Mouse (Mus musculus) lung, adult 2 months (tissue): ENCODE results near the gene Klhl5. TPM values are rescaled to one million over a fixed set of nuclear protein-coding genes. Genes with fewer than 3 reads are reported as not detected.
A peak's percentile ranks its signal among the peaks of the same experiment; 100 is the strongest.

Source experiments
- DNase-seq: peaks from one replicate; pipeline ENCODE4 v3.0.0; 2022
- H3K4me1 ChIP-seq: fragments of 200-500 bp; 2 replicates; pipeline ENCODE4 v1.6.1; 2011; ENCODE audit warnings: low read length; ENCODE audit not compliant: control insufficient read depth, insufficient read depth
- H3K4me3 ChIP-seq: fragments of 200-500 bp; replicated peaks from 2 replicates; pipeline ENCODE3; 2011; ENCODE audit warnings: low read depth, mild to moderate bottlenecking, control low read depth, low read length; ENCODE audit errors: extremely low read depth
- CTCF ChIP-seq: fragments of 200-500 bp; IDR thresholded peaks from 2 replicates; pipeline ENCODE4 v1.5.1; 2011; ENCODE audit warnings: mild to moderate bottlenecking, low read length, control low read depth; ENCODE audit not compliant: insufficient read depth
- POLR2A ChIP-seq: fragments of 200-500 bp; IDR thresholded peaks from 2 replicates; pipeline ENCODE4 v1.6.1; 2011; ENCODE audit warnings: low read depth, mild to moderate bottlenecking, control low read depth, low read length, borderline replicate concordance; ENCODE audit errors: extremely low read depth
- WGBS: fragments of 180-500 bp; shearing (Covaris S2); methylation state at CpG from one replicate; pipeline ENCODE4 v1.1.7; 2018; 5-methylcytosine and 5-hydroxymethylcytosine counted together
- polyA plus RNA-seq: library from polyadenylated mRNA; depleted of rRNA; stranded (reverse); fragments of >200 nt; gene quantifications from 2 replicates; pipeline ENCODE4 v1.2.3, GENCODE M21; 2012

Gene Klhl5
- polyA plus RNA-seq, 1 experiment, result 122 TPM

GRCm38 (mm10) chr5:65076087-65076486, 31.3 kb upstream of the Klhl5 start:
- H3K4me3 ChIP-seq, result no peak overlapping the region
- TF ChIP-seq CTCF (no peak), POLR2A (no peak)
- WGBS, result 34% methylated on average over 2 of the region's 2 CpGs
- no peak for DNase-seq
- peaks cover 5% of the 10 kb centered on the region for H3K4me1 ChIP-seq

- no peak for DNase-seq
- TF ChIP-seq POLR2A (no peak), CTCF (no peak)
- peaks cover 5% of the 10 kb centered on the region for H3K4me1 ChIP-seq
- H3K4me3 ChIP-seq, result no peak overlapping the region
- 51% methylated on average over 3 of the region's 3 CpGs for WGBS
Observed at GRCm38 (mm10) chr5:65076748-65077147, 30.6 kb upstream of the Klhl5 start.

- TF ChIP-seq CTCF (no peak), POLR2A (no peak)
- DNase-seq, result no peak
- H3K4me3 ChIP-seq, result no peak overlapping the region
- 92% methylated on average over 4 of the region's 4 CpGs for WGBS
- H3K4me1 ChIP-seq, result peaks cover 5% of the 10 kb centered on the region
Observed at GRCm38 (mm10) chr5:65078081-65078480, 29.3 kb upstream of the Klhl5 start.

GRCm38 (mm10) chr5:65079881-65080280, 27.5 kb upstream of the Klhl5 start:
- WGBS, result 18% methylated on average over 9 of the region's 9 CpGs
- no peak for DNase-seq
- no peak for TF ChIP-seq POLR2A
- TF ChIP-seq CTCF, result no peak
- H3K4me1 ChIP-seq, result peaks cover 5% of the 10 kb centered on the region
- H3K4me3 ChIP-seq, result peak overlapping the region; percentile 60

- TF ChIP-seq POLR2A (no peak), CTCF (no peak)
- WGBS, result 90% methylated on average over 4 of the region's 4 CpGs
- no peak overlapping the region for H3K4me3 ChIP-seq
Observed at GRCm38 (mm10) chr5:65081836-65082235, 25.5 kb upstream of the Klhl5 start.

GRCm38 (mm10) chr5:65086522-65086921, 20.8 kb upstream of the Klhl5 start:
- Histone ChIP-seq H3K4me1 (peaks cover 5% of the 10 kb centered on the region), H3K4me3 (no peak overlapping the region)
- WGBS, result 38% methylated on average over 6 of the region's 6 CpGs
- no peak for DNase-seq
- TF ChIP-seq CTCF (no peak), POLR2A (no peak)

More at GRCm38 (mm10) chr5:65081836-65082235, 25.5 kb upstream of the Klhl5 start:
- peaks cover 6% of the 10 kb centered on the region for H3K4me1 ChIP-seq
- no peak for DNase-seq

GRCm38 (mm10) chr5:65089707-65090106, 17.6 kb upstream of the Klhl5 start:
- TF ChIP-seq POLR2A, result no peak
- TF ChIP-seq CTCF, result no peak
- no peak overlapping the region for H3K4me3 ChIP-seq
- peaks cover 15% of the 10 kb centered on the region for H3K4me1 ChIP-seq
- no peak for DNase-seq
- 56% methylated on average over 3 of the region's 3 CpGs for WGBS

- TF ChIP-seq CTCF (no peak), POLR2A (no peak)
- WGBS, result 46% methylated on average over 11 of the region's 11 CpGs
- peaks cover 19% of the 10 kb centered on the region for H3K4me1 ChIP-seq
- DNase-seq, result no peak
- peak overlapping the region; percentile 32 for H3K4me3 ChIP-seq
Observed at GRCm38 (mm10) chr5:65091184-65091858, 16.0 kb upstream of the Klhl5 start.

GRCm38 (mm10) chr5:65091921-65092320, 15.4 kb upstream of the Klhl5 start, which contains the start of gene Tmem156:
Gene Tmem156 (minus strand): TSS chr5:65092132.
- no peak for DNase-seq
- Histone ChIP-seq H3K4me1 (peaks cover 15% of the 10 kb centered on the region), H3K4me3 (peak within 1 kb of the TSS; percentile 32)
- TF ChIP-seq POLR2A, result no peak
- TF ChIP-seq CTCF, result no peak
- WGBS, result 9% methylated on average over 5 of the region's 5 CpGs

- H3K4me3 ChIP-seq, result no peak overlapping the region
- no peak for DNase-seq
- no peak for TF ChIP-seq CTCF
- no peak for TF ChIP-seq POLR2A
- peaks cover 15% of the 10 kb centered on the region for H3K4me1 ChIP-seq
Observed at GRCm38 (mm10) chr5:65093769-65094168, 13.6 kb upstream of the Klhl5 start.

GRCm38 (mm10) chr5:65094902-65095545, 12.3 kb upstream of the Klhl5 start:
- no peak overlapping the region for H3K4me3 ChIP-seq
- no peak for DNase-seq
- 55% methylated on average over 7 of the region's 7 CpGs for WGBS
- TF ChIP-seq CTCF, result no peak
- no peak for TF ChIP-seq POLR2A
- H3K4me1 ChIP-seq, result peaks cover 15% of the 10 kb centered on the region
